Mouse (Mus musculus): ENCODE data around the gene Bcl2a1a. TPM values are rescaled to one million over a fixed set of nuclear protein-coding genes. Genes with fewer than 3 reads are reported as not detected.

Gene Bcl2a1a
- 27.3 TPM for polyA plus RNA-seq (2014; fragmentation: Illumina TruSeq; extraction: RNeasy Lipid Tissue Mini Kit (QIAGEN cat#74804); ENCODE audit: insufficient read depth, low read depth, low replicate concordance)

GRCm38 (mm10) chr9:88956670-88957153 lies at the start of gene Bcl2a1a:
Bcl2a1a (plus strand) TSS chr9:88956900.

Other genes starting within 250 kb of the Bcl2a1a start
- 39.9 TPM for gene Mthfsl, start 236.6 kb upstream of the Bcl2a1a start, polyA plus RNA-seq (2014; fragmentation: Illumina TruSeq; extraction: RNeasy Lipid Tissue Mini Kit (QIAGEN cat#74804); ENCODE audit: insufficient read depth, low read depth, low replicate concordance)
- 27.6 TPM for gene Bcl2a1d, start 225.0 kb upstream of the Bcl2a1a start, polyA plus RNA-seq (2014; fragmentation: Illumina TruSeq; extraction: RNeasy Lipid Tissue Mini Kit (QIAGEN cat#74804); ENCODE audit: insufficient read depth, low read depth, low replicate concordance)
- not detected for gene Trim43c, start 117.7 kb upstream of the Bcl2a1a start, polyA plus RNA-seq (2014; fragmentation: Illumina TruSeq; extraction: RNeasy Lipid Tissue Mini Kit (QIAGEN cat#74804); ENCODE audit: insufficient read depth, low read depth, low replicate concordance)
- gene Trim43b, start 135.9 kb downstream of the Bcl2a1a start, polyA plus RNA-seq (2014; fragmentation: Illumina TruSeq; extraction: RNeasy Lipid Tissue Mini Kit (QIAGEN cat#74804); ENCODE audit: insufficient read depth, low read depth, low replicate concordance), result not detected
- 51.8 TPM for gene Bcl2a1b, start 242.3 kb downstream of the Bcl2a1a start, polyA plus RNA-seq (2014; fragmentation: Illumina TruSeq; extraction: RNeasy Lipid Tissue Mini Kit (QIAGEN cat#74804); ENCODE audit: insufficient read depth, low read depth, low replicate concordance)
- not detected for gene Gm29094, start 242.5 kb downstream of the Bcl2a1a start, polyA plus RNA-seq (2014; fragmentation: Illumina TruSeq; extraction: RNeasy Lipid Tissue Mini Kit (QIAGEN cat#74804); ENCODE audit: insufficient read depth, low read depth, low replicate concordance)

Measured in lung, adult 10 weeks (tissue).